Mouse (Mus musculus): ENCODE measurements at regions not wholly inside any gene's neighbourhood (a gene's known extent, or its start where the extent isn't known, plus 50 kb on each side); places are given as distances from the start of the nearest gene placed in this dataset.
A peak's percentile ranks its signal among the peaks of the same experiment; 100 is the strongest.

GRCm38 (mm10) chr7:51434865-51435264 lies 76.0 kb upstream of the Ano5 start:
- H3K9me3 ChIP-seq = no peaks in the 10 kb centered on the region
- no peaks in the 10 kb centered on the region for H3K27me3 ChIP-seq
- no peak overlapping the region for H3K9ac ChIP-seq (replicated peaks)
- H3K27ac ChIP-seq (replicated peaks) = no peak overlapping the region
- H3K36me3 ChIP-seq = no peaks in the 10 kb centered on the region
- ATAC-seq (ENCODE audit: low FRiP score, low read depth) = peak; percentile 77; the same call in 1 of the 2 replicates
- no peak overlapping the region for H3K4me3 ChIP-seq
- H3K4me2 ChIP-seq (replicated peaks) = no peak overlapping the region
- H3K4me1 ChIP-seq = no peaks in the 10 kb centered on the region

- Histone ChIP-seq H3K4me3 (no peak overlapping the region), H3K36me3 (no peaks in the 10 kb centered on the region), H3K4me1 (no peaks in the 10 kb centered on the region), H3K27me3 (no peaks in the 10 kb centered on the region), H3K9me3 (no peaks in the 10 kb centered on the region), H3K9ac (replicated peaks) (no peak overlapping the region), H3K27ac (replicated peaks) (no peak overlapping the region), H3K4me2 (replicated peaks) (no peak overlapping the region)
- ATAC-seq (ENCODE audit: low FRiP score, low read depth) = no peak
- WGBS = 88% methylated on average over 2 of the region's 2 CpGs
Measured at GRCm38 (mm10) chr7:51454989-51455692, 55.7 kb upstream of the Ano5 start.

- Histone ChIP-seq H3K4me1 (no peaks in the 10 kb centered on the region), H3K36me3 (no peaks in the 10 kb centered on the region), H3K4me2 (replicated peaks) (no peak overlapping the region), H3K27me3 (no peaks in the 10 kb centered on the region), H3K27ac (replicated peaks) (no peak overlapping the region), H3K4me3 (no peak overlapping the region), H3K9me3 (no peaks in the 10 kb centered on the region), H3K9ac (replicated peaks) (no peak overlapping the region)
- WGBS = 84% methylated on average over 1 of the region's 1 CpGs
- no peak for ATAC-seq (ENCODE audit: low FRiP score, low read depth)
Measured at GRCm38 (mm10) chr7:51458757-51459156, 52.1 kb upstream of the Ano5 start.

Measured in midbrain, embryonic 12.5 days (tissue).